Mouse (Mus musculus): ENCODE measurements around the gene Foxo1.
A peak's percentile ranks its signal among the peaks of the same experiment; 100 is the strongest.

Foxo1 gene

DNA sequence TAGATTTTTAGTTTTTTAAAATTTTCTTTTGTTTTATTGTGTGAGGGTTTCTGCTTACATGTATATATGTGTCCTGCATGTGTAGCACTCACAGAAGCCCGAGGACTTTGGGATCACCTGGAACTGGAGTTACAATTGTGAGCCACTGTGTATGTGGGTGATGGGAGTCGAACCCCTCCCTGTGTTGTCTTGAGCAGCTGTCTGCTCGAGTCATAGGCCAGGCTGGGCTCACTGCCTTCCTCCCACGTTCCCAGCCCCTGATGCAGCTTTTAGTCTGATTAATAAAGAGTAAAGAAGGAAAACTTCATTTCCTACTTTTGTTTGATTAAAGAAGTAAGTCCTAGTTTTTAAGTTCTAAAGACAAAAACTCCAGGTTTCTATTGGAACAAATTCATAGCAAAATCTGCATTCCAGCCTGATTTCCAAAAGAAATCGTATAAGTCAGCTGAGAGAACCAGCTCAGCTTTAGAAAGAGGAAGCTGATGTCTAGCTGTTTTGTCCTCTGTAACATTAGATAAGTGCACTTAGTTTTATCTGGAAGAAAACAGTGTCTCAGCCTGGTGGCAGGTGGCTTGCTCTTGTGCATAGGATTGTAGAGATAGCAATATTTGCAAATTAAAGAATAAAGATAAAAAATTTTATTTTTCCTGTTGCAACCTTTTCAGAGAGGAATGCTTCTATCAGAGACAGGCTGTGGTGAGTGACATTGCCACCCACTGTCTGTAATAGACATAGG, 40.6 kb downstream of the Foxo1 start:
- no peak for DNase-seq (ENCODE audit: low read depth, low spot score)

DNA sequence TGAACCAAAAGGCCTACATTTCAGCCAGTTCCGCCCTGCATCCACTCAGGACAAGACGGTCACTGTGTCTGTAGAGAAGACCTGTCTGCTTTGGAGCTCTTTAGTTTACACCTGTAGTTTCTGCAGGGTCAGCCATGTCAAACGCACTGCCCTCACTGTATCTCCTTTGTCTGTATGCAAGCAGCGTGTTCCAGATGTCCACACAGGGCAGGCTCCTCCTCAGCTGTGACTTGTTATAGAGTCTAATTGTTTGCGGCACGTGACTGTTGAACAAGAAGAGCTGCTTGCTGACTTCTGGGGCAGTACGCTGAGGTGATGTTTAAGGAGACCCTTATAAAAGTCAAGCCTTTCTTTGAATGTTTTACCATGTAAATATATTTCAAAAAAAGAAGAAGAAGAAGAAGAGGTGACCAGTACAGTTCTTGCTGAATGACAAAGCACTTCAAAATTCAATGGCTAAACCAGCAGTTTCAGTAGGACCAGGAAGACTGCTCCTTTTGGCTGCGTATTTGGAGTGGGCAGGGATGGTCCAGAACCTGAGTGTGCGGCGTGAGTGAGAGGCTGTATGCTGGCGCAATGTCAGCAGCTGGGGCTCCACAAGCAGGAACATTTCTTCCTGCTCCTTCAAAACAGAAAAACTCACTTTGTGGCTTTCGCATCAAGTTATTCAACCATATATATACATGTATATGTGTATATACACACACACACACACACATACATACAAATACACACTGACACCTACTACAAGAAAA, 52.6 kb downstream of the Foxo1 start:
- DNase-seq (ENCODE audit: low read depth, low spot score): no peak

DNA sequence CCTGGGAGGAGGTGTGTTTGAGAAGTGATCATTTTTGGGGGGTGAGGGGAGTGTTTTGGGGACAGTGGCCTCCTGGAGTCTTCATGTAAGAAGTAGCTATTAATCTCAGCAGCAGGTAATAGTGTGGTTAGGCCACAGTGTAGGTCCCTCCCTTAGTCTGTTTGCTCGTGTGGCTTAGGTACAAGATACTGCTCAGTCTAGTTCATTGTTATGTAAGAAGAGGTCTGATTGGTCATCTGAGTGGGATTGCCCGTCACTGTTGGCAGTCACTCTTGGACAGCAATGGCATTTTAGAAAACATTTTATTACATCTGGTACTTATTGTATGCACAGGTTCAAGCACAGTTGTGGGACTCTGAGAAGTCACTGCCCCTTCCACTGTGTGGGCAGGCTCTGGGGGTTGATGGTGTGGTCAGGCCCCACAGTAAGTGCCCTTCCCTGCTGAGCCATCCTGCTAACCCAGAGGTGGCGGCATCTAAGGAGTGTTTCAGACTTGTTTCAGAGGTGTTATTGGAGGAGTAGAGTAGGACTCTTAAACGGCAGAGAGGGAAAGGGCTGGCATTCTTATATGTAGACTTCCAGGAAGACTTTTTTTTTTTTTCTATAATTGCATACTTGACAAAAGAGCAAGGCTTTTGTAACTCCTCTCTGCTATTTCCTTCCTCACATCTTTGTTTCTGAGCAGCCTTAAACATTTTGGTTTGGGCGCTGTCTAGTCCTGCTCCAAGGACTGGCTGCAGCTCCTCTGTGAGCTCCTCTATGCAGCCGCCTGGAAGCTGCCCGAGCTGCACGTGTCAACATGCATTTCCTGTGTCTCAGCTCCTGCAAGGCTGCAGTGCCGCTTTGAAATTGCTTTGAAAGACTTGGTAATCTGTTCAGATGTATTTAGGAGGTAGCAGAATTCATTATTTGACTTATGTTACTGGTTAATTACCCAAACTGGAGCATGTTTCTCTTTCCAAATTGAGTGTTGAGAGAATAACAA, 54.6 kb downstream of the Foxo1 start:
- DNase-seq (ENCODE audit: low read depth, low spot score): peak; percentile 23

DNA sequence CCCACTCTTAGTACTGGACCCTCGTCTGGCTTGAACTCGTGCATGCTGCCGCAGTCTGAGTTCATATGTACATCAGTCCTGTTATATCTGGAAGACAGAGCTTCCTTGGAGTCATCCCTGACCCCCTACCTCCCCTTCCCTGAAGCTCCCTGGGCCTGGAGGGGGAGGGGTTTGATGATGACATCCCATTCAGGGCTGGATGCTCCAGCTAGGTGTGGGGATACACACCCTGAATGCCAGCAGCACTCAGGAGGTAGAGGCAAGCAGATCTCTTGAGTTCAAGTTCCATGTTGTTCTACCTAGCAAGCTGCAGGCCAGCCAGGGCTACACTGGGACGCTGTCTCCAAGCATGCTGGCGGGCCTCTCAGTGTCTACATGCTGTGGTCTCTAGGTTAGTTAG, 56.9 kb downstream of the Foxo1 start:
- DNase-seq (ENCODE audit: low read depth, low spot score): peak; percentile 61

DNA sequence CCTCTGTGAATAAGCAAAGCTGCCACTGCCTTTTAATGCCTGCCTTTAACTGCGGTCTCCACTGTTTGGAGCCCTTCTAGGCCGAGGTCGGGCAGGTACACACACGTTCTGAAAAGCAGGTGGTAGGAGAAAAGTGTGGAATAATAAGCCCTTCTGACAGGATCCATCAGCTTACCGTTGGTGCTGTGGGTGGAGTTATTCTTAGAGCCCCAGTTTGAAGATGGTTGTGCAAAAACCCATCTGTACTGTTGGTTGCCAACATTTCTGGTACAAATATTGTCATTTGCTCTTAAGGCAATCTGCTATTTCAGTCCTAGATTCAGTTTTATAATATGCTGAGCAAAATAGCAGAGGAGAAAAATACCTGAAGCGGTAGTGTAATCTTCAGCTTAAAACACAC, 58.6 kb downstream of the Foxo1 start:
- no peak for DNase-seq (ENCODE audit: low read depth, low spot score)

DNA sequence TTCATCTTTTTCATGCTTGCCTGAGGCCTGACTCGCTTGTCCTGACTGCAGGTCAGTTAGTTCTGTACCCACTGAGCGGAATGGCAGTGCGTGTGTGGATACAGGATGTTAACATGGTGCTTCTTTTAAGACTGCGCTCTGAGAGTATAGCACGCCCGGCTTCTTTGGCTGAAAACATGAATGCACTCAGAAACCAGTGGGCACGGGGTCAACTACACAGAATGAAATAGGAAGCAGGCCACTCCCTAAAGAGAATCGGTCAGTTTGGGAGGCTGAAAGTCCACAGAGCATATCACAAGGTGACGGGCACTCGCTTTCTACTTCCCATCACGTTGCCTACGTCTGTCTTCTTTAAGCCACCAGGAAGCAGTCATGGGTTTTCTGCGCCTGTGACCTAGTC, 59.0 kb downstream of the Foxo1 start:
- DNase-seq (ENCODE audit: low read depth, low spot score): no peak

DNA sequence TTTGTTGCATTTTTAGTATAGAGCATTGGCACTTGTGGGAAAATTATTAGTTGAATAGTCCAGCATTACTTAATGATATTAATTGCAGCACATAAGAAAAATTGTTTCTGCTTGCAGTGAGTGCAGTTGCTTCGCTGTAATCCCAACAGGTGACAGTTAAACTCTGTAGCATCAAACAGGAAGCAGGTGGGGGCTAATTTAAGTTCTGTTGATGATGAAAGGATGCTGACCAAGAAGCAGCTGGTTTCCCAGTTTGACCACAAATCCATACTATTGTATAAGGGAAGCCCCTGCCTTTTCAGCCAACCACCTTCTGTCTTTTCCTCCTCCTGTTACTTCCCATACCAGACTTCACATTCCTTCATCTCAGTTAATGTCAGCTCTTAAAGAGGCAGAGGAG, 63.6 kb downstream of the Foxo1 start:
- no peak for DNase-seq (ENCODE audit: low read depth, low spot score)

DNA sequence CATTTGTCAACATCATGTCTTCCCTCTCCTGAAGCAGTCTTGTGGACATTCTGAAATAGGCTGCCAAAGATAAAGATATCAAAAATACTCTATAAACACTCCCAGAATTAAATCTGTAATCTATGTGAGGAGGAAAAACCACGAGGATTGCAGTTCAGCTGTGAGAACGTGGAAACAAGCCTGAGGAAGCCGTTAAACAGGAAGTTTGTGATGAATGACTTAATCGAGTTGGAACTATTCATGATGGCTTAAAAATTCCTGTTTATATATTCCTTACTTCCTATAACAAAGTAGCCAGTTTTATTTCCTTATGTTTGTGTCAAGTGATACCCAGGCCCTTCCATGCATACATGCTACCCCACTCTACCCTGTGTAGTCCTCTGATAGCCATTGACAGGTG, 70.6 kb downstream of the Foxo1 start:
- DNase-seq (ENCODE audit: low read depth, low spot score): no peak

DNA sequence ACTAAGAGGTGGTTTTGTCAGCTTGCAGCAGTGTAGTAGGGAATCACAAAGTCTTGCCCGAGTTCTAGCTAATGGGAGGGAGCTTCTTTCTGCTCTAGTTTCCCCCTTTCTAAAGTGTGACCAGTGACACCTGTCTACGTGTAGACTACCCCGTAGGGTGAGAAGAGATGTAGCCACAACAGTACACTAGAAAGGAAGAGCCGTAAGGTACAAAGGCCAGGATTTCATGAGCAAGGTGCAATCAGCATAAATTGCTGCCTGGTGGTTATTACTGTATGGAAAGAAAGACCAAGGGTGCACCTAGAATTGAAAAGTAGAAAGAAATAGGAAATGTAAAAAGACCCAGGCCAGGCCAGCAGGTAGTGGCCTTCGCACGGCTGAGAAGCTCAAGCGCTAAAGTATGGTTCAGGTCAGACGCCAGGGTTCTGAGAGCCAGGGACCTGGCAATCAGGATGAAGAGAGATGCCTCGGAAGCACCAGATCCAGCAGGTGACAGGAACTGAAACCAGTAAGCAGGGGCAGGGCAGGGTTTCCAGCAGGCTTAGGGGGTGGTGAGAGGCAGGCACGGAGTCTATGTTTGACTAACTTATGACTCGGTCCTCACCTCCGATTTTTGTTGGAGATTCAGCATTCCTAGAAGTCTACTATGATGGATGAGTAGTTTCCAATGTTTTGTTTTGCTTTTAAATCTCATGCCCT, 72.3 kb downstream of the Foxo1 start:
- no peak for DNase-seq (ENCODE audit: low read depth, low spot score)

DNA sequence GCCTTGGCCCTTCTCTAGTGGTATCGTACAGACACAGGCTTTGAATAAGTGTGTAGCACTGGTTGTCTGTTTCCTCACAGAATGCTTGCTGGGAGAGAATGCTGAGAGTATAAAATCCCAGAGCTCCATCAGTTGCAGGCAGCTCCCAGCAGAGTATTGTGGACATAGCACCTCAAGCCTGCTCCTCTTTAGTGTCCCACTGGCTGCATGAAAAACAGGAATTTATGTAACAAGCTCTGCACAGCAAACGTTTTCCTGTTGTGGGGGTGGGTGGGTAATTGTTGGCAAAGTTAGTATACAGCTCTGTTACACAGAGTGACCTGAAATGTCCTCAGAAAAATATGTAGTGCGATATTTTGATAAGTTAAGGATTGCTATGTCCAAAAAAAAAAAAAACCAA, 74.1 kb downstream of the Foxo1 start:
- no peak for DNase-seq (ENCODE audit: low read depth, low spot score)

DNA sequence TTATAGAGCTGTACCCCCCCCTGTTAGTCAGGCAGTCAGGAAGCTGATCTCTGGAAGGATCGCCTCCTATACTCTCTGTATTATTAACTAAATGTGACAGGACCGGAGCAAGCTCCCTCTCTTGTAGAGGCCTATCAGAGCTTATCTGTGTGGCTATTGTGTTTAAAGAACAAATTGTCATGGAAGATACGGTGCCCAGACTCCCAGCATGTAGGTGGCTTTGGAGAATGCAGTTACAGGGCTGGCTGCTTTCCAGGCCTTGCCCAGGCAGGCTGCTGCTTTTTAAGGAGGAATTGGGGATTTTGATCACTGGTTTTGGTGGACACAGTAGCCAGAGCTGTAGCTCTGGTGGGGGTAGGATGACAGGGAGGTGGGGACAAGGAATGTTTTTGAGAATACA, 74.7 kb downstream of the Foxo1 start:
- no peak for DNase-seq (ENCODE audit: low read depth, low spot score)

DNA sequence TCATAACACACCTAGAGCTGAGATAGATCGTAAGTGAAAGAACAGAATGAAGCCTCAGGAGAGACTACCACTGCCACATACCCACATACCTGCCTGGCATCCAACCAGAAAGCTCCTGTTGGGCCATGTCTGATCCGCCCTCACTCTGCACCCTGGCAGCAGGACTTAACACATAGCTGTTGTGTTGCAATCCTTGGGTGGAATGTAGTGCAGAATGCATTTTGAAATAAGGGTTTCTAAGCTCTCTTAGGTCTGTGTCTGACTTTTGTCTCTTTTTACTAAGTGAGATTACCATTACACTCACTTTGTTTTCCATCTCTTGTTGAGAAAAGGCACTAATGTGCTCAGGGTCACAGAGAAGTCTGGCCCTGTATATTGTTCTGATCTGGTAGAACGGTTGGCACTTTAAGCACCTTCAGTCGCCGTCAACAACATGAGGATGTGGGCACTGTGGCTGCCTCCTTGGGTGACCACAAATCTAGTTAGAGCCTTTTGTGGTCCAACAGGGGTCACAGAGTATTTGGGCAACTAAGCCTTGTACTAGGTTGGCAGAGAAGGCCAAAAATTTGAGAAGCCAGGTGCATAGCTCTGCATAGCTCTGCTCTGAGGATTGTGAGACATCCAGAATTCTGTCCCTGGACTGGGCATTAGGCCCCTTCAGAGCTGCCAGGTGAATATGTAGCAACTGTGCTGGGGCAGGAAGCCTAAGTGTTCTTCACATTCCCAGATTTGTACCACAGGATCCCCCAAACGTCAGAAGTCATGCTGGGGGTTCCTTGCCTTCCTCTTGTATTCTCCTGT, 75.3 kb downstream of the Foxo1 start:
- no peak for DNase-seq (ENCODE audit: low read depth, low spot score)

DNA sequence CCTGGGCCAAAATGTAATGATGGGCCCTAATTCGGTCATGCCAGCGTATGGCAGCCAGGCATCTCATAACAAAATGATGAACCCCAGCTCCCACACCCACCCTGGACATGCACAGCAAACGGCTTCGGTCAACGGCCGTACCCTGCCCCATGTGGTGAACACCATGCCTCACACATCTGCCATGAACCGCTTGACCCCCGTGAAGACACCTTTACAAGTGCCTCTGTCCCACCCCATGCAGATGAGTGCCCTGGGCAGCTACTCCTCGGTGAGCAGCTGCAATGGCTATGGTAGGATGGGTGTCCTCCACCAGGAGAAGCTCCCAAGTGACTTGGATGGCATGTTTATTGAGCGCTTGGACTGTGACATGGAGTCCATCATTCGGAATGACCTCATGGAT, 77.7 kb downstream of the Foxo1 start:
- no peak for DNase-seq (ENCODE audit: low read depth, low spot score)

DNA sequence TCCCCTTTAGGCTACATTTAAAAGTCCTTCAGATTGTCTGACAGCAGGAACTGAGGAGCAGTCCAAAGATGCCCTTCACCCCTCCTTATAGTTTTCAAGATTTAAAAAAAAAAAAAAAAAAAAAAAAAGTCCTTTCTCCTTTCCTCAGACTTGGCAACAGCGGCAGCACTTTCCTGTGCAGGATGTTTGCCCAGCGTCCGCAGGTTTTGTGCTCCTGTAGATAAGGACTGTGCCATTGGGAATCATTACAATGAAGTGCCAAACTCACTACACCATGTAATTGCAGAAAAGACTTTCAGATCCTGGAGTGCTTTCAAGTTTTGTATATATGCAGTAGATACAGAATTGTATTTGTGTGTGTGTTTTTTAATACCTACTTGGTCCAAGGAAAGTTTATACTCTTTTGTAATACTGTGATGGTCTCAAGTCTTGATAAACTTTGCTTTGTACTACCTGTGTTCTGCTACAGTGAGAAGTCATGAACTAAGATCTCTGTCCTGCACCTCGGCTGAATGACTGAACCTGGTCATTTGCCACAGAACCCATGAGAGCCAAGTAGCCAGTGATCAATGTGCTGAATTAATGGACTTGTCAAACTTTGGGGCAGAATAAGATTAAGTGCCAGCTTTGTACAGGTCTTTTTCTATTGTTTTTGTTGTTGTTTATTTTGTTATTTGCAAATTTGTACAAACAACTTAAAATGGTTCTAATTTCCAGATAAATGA, 79.0 kb downstream of the Foxo1 start:
- DNase-seq (ENCODE audit: low read depth, low spot score): no peak

DNA sequence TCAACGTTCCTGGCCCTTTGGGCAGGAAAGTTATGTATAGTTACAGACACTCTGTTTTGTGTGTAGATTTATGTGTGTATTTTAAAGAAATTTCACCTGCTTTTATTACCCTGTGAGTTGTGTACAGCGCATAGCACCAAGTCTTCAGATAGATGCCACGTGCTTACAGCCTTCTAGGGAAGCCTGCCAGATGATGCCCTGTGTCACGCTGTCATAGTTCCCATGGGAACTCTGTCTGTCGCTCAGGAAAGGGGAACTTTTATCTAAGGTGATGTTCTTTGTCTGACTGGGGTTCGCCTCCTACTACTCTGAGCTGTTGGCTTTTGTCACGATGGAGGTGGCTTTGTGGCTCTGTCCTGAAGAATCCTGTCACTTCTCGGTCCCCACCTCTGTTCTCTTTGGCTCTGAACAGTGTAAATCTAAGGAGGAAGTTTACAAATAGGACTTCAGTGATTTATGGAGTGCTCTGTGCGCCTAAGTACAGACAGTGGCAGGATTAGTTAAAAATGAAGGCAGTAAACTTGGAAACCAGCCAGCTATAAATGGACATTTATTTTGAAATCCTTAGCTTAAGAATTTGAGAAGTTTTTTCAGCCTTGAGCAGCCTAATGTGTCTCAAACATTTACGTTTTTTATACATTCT, 80.0 kb downstream of the Foxo1 start:
- DNase-seq (ENCODE audit: low read depth, low spot score): no peak

DNA sequence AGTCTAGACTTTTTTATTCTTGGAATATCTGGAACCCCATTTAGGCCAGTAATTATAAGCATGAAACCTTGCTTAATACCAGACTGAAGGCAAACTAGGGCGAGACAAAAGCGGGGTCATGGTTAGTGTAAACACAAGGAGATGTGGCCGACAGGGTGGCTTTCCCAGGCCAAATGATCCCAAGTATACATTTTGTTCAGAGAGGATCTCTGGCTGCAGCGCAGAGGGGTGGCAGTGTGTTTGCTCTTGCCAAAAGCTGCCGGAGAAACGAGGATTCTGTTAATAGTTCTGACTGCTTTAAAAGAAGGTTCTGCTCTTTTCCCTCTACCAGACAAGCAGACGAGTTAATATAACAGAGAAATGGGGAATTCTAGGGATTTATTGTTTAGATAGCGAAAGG, 82.5 kb downstream of the Foxo1 start:
- no peak for DNase-seq (ENCODE audit: low read depth, low spot score)

DNA sequence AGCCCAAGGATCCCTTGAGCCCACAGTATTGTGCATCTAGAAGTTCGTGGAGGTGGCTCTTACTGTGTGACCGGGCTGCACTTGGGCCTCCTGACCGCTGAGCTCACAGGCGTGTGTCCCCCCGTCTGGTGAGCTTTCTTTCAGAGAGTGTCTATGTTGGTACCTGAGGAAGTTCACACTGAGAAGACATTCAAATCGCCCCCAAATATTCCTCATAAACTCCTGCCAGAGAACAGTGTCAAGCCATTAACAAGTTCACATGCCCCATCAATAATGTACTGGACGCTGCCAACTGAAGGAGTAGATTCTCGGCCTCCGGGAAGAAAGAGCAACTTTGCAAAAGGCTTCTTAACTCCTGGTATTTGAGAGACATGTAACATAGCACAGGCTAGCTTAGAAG, 83.8 kb downstream of the Foxo1 start:
- no peak for DNase-seq (ENCODE audit: low read depth, low spot score)

DNA sequence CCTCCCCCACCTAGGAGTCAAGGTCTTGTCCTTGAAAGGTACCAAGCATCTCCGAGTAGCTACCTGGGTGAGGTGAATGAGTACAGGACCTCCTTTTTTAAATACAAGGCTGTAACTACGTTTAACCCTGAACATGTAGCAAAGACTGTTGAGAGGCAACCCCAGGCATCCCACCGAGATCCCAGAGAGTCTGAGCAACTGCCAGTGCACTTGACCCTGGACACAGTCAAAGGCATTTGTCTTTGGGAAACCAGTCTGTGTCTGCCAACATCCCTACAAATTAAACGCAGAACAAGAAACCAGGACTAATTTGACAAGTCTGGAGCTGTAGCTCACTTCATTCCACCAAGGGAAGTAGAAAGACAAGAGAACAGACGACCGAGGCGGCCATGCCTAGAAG, 86.1 kb downstream of the Foxo1 start:
- no peak for DNase-seq (ENCODE audit: low read depth, low spot score)

DNA sequence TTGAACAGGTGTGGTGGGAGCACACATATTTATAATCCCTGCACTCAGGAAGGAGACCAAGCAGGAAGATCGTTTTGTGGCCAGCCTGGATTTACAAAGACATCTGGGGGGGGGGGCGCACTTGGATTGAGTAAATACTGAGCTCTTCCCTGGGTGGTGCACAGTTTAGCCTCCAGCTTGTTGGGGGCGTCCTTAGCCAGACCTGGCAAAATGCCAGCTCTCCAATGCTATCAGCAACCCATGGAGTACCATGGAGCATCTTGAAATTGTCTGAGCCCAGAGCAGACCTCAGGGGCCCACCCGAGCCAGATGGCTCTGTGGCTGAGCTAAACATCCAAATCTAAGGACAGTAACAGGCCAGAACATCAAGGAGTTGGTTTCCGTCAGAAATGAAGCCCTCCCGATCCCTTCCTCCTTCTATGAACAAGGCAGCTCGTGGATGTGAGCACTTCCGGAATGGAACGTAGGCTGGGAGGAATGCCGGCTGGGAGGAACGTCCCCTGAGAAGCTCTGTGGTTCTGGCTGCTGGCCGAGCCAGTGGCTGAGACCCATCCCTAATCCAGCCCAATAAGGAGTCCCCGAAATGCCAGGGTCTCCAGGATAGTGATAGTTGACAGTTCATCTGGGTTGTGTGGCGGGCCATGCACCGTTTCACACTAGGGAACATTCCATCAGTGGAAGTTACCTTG, 89.3 kb downstream of the Foxo1 start:
- DNase-seq (ENCODE audit: low read depth, low spot score): no peak

Measured in ES-CJ7 (cell line).